Mouse (Mus musculus): ENCODE data around the gene Peli1.
"Not testable (repeated sequence)": the region's sequence is repeated elsewhere in the genome, so short reads cannot be mapped to it uniquely, and the experiment has no call there.

Gene Peli1

DNA sequence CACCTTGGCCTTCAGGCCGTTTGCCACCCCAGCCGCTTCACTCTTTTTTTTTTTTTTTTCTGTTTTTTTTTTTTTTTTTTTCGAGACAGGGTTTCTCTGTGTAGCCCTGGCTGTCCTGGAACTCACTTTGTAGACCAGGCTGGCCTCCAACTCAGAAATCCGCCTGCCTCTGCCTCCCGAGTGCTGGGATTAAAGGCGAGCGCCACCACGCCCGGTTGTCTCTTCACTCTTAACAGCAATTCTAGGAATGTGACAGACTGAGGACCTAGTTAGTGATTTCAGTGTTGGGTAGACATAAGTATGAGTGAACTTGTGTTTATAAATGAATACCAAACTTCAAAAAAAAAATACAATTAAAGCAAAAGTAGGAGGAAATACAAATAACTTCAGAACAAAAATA is 88.8 kb downstream of the Peli1 start:
- not testable (repeated sequence) for DNase-seq (ENCODE audit: low read depth in 2 of 2, low spot score in 2 of 2)

DNA sequence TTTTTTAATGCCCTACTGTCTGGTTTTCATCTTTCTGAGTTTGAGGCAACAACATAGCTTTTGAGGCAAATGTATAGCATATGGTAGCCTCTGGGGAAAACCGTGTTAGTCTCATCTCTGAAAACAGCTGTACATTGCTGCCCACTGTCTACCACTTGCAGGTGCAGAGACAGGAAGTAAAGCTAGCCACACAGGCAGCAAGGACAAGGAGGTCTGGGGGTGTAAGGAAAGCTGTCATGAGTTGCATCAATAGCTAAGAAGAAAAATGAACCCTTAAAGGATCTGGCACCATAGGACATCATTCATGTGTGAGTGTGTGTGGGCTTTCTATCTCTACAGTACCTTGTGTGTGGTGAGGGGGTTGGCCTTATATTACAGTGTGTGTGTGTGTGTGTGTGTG is 89.6 kb downstream of the Peli1 start:
- DNase-seq (ENCODE audit: low read depth in 2 of 2, low spot score in 2 of 2), result no peak

DNA sequence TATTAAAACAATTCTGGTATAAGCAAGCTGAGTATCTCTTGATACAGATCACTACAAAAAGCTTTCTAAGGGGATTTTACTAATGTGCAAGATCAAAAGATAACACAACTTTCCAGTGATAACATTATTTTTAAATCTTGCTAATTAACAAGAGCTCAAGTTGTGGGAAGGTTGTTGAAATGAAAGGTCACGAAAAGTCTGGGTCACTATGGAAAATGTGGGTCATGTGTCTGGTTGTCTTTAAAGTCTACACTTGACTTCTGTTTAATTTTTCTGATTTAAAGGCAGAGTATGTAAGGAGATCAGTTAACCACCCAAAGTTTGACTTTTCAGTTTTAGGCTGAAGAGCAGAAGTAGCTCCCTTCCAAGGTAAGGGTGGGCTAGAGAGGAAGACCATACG is 90.5 kb downstream of the Peli1 start:
- no peak for DNase-seq (ENCODE audit: low read depth in 2 of 2, low spot score in 2 of 2)

DNA sequence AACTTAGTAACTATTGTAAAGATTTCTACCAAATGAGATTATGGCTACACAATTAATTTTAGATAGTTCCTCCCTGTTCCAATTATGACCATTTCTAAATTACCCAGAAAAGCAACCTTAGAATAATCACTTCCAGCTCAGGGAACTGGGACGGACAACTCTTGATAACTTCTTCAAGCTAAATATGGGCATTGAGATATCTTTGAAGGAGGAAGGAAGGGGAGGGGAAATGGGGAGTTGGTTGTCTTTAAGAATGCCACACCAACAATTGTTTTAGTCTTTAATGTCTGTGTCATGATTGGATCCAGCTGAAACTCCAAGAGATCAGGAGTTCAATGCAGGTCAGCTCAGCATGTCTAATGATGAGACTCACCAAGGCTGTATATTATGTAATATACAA is 91.6 kb downstream of the Peli1 start:
- DNase-seq (ENCODE audit: low read depth in 2 of 2, low spot score in 2 of 2), result no peak

DNA sequence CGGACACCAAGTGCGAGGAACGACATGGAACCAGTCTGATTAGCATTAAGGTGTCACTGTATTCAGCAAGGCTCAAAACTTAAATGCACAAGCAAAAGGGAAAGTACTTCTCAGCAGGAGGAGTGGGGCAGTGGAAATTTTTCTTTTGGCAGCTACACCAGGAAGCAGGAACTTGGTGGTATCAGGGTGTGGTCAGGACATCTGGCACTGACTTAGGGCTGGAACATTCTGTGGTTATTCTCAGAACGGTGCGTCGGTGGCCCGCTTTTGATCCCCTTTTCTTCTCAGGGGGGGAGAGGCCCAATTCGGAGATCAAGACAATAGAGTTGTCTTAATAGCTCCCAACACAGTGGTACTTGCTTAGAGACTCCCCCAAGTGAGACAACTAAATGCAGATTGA is 100.7 kb downstream of the Peli1 start:
- not testable (repeated sequence) for DNase-seq (ENCODE audit: low read depth in 2 of 2, low spot score in 2 of 2)

DNA sequence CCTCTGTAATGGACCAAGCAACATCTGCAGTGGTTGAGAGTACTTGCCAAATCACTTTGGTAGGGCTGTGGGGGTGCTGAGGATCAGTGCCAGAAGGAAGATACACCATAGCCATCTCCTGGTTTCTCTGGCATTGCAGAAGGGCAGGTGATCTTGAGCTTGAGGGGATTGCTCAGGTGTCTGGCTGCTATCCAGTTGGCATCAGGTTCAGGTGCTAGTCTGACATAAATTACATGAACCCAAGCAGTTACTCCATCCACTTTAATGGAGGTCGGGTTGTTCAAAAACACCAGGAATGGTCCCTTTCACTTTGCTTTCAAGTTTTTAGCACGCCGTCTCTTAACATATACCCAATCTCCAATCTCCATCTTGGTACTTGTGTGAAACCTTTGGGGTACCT is 103.8 kb downstream of the Peli1 start:
- no peak for DNase-seq (ENCODE audit: low read depth in 2 of 2, low spot score in 2 of 2)

Measured in CD8-positive naive resting alpha-beta T cell, adult 2 months (primary cell).